Mouse (Mus musculus): ENCODE measurements around the gene Cbl. TPM values are rescaled to one million over a fixed set of nuclear protein-coding genes. Genes with fewer than 3 reads are reported as not detected.

Gene Cbl
- polyA plus RNA-seq, 1 experiment from 2014 or later: 17.6 TPM

GRCm38 (mm10) chr9:44107110-44107509 is 126.7 kb downstream of the Cbl start, which contains the start of gene C1qtnf5:
TSS of gene C1qtnf5 (plus strand) at chr9:44107245.
- ATAC-seq (ENCODE audit: low FRiP score, low TSS enrichment): peak; percentile 78
- Histone ChIP-seq H3K4me2 (replicated peaks; ENCODE audit: low read depth, low read length) (peak within 1 kb of the TSS; percentile 46), H3K4me3 (ENCODE audit: low read length) (peak within 1 kb of the TSS; percentile 28), H3K9ac (replicated peaks; ENCODE audit: low read length) (peak within 1 kb of the TSS; percentile 39), H3K27me3 (ENCODE audit: insufficient read depth, low read length) (no peaks in the 10 kb centered on the region), H3K27ac (ENCODE audit: low read length) (peak within 1 kb of the TSS; percentile 84), H3K4me1 (ENCODE audit: insufficient read depth, low read length) (peaks cover 59% of the 10 kb centered on the region), H3K9me3 (ENCODE audit: low read length) (no peaks in the 10 kb centered on the region), H3K36me3 (ENCODE audit: insufficient read depth, low read length) (peaks cover 17% of the 10 kb centered on the region)
- WGBS: 24% methylated on average over 8 of the region's 8 CpGs

GRCm38 (mm10) chr9:44106596-44106995 is 127.3 kb downstream of the Cbl start:
- Histone ChIP-seq H3K4me2 (replicated peaks; ENCODE audit: low read depth, low read length) (no peak overlapping the region), H3K9me3 (ENCODE audit: low read length) (no peaks in the 10 kb centered on the region), H3K9ac (replicated peaks; ENCODE audit: low read length) (no peak overlapping the region), H3K27ac (ENCODE audit: low read length) (no peak overlapping the region; the same call in 1 of the 2 replicates), H3K36me3 (ENCODE audit: insufficient read depth, low read length) (peaks cover 17% of the 10 kb centered on the region), H3K4me3 (ENCODE audit: low read length) (no peak overlapping the region), H3K4me1 (ENCODE audit: insufficient read depth, low read length) (peaks cover 60% of the 10 kb centered on the region), H3K27me3 (ENCODE audit: insufficient read depth, low read length) (no peaks in the 10 kb centered on the region)
- ATAC-seq (ENCODE audit: low FRiP score, low TSS enrichment): no peak
- 61% methylated on average over 4 of the region's 4 CpGs for WGBS

GRCm38 (mm10) chr9:44106182-44106581 is 127.7 kb downstream of the Cbl start:
- Histone ChIP-seq H3K9me3 (ENCODE audit: low read length) (no peaks in the 10 kb centered on the region), H3K36me3 (ENCODE audit: insufficient read depth, low read length) (peaks cover 17% of the 10 kb centered on the region), H3K27ac (ENCODE audit: low read length) (no peak overlapping the region), H3K4me1 (ENCODE audit: insufficient read depth, low read length) (peaks cover 64% of the 10 kb centered on the region), H3K4me2 (replicated peaks; ENCODE audit: low read depth, low read length) (no peak overlapping the region), H3K9ac (replicated peaks; ENCODE audit: low read length) (no peak overlapping the region), H3K27me3 (ENCODE audit: insufficient read depth, low read length) (no peaks in the 10 kb centered on the region), H3K4me3 (ENCODE audit: low read length) (no peak overlapping the region)
- ATAC-seq (ENCODE audit: low FRiP score, low TSS enrichment): no peak
- 72% methylated on average over 7 of the region's 7 CpGs for WGBS

DNA sequence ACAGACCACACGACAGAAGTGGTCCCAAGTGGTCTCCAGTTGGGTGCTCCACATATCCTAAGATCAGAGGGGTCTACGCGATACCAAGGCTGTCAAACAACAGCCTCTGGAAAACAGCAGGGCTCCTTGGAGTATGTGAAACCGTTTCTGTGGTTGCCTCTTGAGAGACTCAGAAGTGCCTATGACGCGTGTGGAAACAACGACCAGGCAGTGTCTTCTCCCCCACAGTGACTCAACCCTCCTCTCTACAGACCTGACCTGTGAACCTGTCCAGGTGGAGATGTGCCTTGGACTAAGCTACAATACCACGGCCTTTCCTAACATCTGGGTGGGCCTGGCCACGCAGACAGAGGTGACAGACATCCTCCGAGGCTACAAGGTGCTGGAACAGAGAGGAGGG is 128.1 kb downstream of the Cbl start:
- H3K27me3 ChIP-seq (ENCODE audit: insufficient read depth, low read length): no peaks in the 10 kb centered on the region
- H3K27ac ChIP-seq (ENCODE audit: low read length): no peak overlapping the region
- H3K4me3 ChIP-seq (ENCODE audit: low read length): no peak overlapping the region
- H3K9me3 ChIP-seq (ENCODE audit: low read length): no peaks in the 10 kb centered on the region
- 77% methylated on average over 10 of the region's 10 CpGs for WGBS
- ATAC-seq (ENCODE audit: low FRiP score, low TSS enrichment): no peak
- H3K9ac ChIP-seq (replicated peaks; ENCODE audit: low read length): no peak overlapping the region
- H3K4me2 ChIP-seq (replicated peaks; ENCODE audit: low read depth, low read length): no peak overlapping the region
- H3K36me3 ChIP-seq (ENCODE audit: insufficient read depth, low read length): peaks cover 17% of the 10 kb centered on the region
- H3K4me1 ChIP-seq (ENCODE audit: insufficient read depth, low read length): peaks cover 64% of the 10 kb centered on the region

DNA sequence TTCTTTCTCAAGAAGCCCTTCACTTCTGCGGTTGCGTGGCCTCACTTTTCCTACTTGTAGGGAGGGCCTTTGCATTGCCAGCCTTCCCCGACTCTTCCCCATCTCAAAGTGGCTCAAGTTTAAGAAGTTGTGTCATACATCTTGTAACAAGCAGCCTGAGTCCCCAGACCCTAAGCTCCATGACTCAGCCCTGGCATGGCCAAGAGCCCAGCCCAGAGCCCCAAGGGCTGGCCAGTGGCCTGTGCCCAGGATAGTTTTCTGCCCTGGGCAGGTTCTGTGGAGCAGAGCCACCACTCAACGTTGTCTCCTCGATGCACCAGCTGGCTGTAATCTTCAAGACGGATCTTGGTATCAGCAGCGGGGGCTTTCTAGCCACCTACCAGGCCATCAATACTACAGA is 129.0 kb downstream of the Cbl start:
- peaks cover 11% of the 10 kb centered on the region for H3K36me3 ChIP-seq (ENCODE audit: insufficient read depth, low read length)
- H3K4me1 ChIP-seq (ENCODE audit: insufficient read depth, low read length): peaks cover 55% of the 10 kb centered on the region
- 89% methylated on average over 7 of the region's 7 CpGs for WGBS
- no peak overlapping the region for H3K9ac ChIP-seq (replicated peaks; ENCODE audit: low read length)
- no peak overlapping the region for H3K4me3 ChIP-seq (ENCODE audit: low read length)
- H3K9me3 ChIP-seq (ENCODE audit: low read length): no peaks in the 10 kb centered on the region
- no peak overlapping the region for H3K4me2 ChIP-seq (replicated peaks; ENCODE audit: low read depth, low read length)
- ATAC-seq (ENCODE audit: low FRiP score, low TSS enrichment): no peak
- H3K27me3 ChIP-seq (ENCODE audit: insufficient read depth, low read length): no peaks in the 10 kb centered on the region
- no peak overlapping the region for H3K27ac ChIP-seq (ENCODE audit: low read length)

GRCm38 (mm10) chr9:44101490-44101889 is 132.4 kb downstream of the Cbl start, which contains the start of gene Mfrp:
TSS of gene Mfrp (plus strand) at chr9:44101729.
- 38% methylated on average over 9 of the region's 9 CpGs for WGBS

GRCm38 (mm10) chr9:44096536-44096935 is 137.3 kb downstream of the Cbl start:
- no peak overlapping the region for H3K9ac ChIP-seq (replicated peaks; ENCODE audit: low read length)
- H3K27me3 ChIP-seq (ENCODE audit: insufficient read depth, low read length): no peaks in the 10 kb centered on the region
- peaks cover 12% of the 10 kb centered on the region for H3K4me1 ChIP-seq (ENCODE audit: insufficient read depth, low read length)
- H3K27ac ChIP-seq (ENCODE audit: low read length): 0 out of 2 replicates have a peak overlapping the region, but pooled peaks have one; percentile 26
- ATAC-seq (ENCODE audit: low FRiP score, low TSS enrichment): no peak
- H3K4me3 ChIP-seq (ENCODE audit: low read length): no peak overlapping the region
- peaks cover 12% of the 10 kb centered on the region for H3K36me3 ChIP-seq (ENCODE audit: insufficient read depth, low read length)
- H3K4me2 ChIP-seq (replicated peaks; ENCODE audit: low read depth, low read length): no peak overlapping the region
- H3K9me3 ChIP-seq (ENCODE audit: low read length): no peaks in the 10 kb centered on the region
- 39% methylated on average over 9 of the region's 9 CpGs for WGBS

More at GRCm38 (mm10) chr9:44101490-44101889, 132.4 kb downstream of the Cbl start, which contains the start of gene Mfrp:
- 0 out of 2 replicates have a peak, but pooled peaks have one; percentile 29 for ATAC-seq (ENCODE audit: low FRiP score, low TSS enrichment)
- H3K9me3 ChIP-seq (ENCODE audit: low read length): no peaks in the 10 kb centered on the region
- no peaks in the 10 kb centered on the region for H3K27me3 ChIP-seq (ENCODE audit: insufficient read depth, low read length)
- peaks cover 21% of the 10 kb centered on the region for H3K4me1 ChIP-seq (ENCODE audit: insufficient read depth, low read length)
- H3K27ac ChIP-seq (ENCODE audit: low read length): no peak within 1 kb of the TSS
- no peak within 1 kb of the TSS for H3K9ac ChIP-seq (replicated peaks; ENCODE audit: low read length)
- H3K36me3 ChIP-seq (ENCODE audit: insufficient read depth, low read length): peaks cover 11% of the 10 kb centered on the region
- no peak within 1 kb of the TSS for H3K4me2 ChIP-seq (replicated peaks; ENCODE audit: low read depth, low read length)
- H3K4me3 ChIP-seq (ENCODE audit: low read length): no peak within 1 kb of the TSS

DNA sequence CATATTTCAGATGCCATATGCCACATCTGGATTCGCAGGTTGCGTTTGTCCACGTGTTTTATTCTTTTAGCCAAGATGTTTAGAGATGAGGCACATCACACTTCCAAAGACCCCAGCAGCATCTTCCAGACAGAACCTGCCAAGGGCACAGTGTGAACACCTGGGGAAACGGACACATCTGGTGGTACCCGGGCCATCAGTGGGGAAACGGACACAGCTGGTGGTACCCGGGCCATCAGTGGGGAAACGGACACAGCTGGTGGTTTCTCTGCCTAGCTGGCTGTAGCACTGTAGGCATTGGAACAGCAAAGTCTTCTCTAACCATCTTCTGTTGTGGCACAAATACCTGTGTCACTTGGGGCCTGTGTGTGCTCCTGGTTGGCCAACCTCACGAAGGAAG is 138.1 kb downstream of the Cbl start:
- ATAC-seq (ENCODE audit: low FRiP score, low TSS enrichment): no peak
- H3K9me3 ChIP-seq (ENCODE audit: low read length): no peaks in the 10 kb centered on the region
- H3K9ac ChIP-seq (replicated peaks; ENCODE audit: low read length): no peak overlapping the region
- H3K27me3 ChIP-seq (ENCODE audit: insufficient read depth, low read length): no peaks in the 10 kb centered on the region
- H3K4me2 ChIP-seq (replicated peaks; ENCODE audit: low read depth, low read length): no peak overlapping the region
- no peak overlapping the region for H3K4me3 ChIP-seq (ENCODE audit: low read length)
- peaks cover 17% of the 10 kb centered on the region for H3K36me3 ChIP-seq (ENCODE audit: insufficient read depth, low read length)
- peaks cover 8% of the 10 kb centered on the region; the same call in 1 of the 2 replicates for H3K4me1 ChIP-seq (ENCODE audit: insufficient read depth, low read length)
- H3K27ac ChIP-seq (ENCODE audit: low read length): no peak overlapping the region
- 90% methylated on average over 9 of the region's 9 CpGs for WGBS

DNA sequence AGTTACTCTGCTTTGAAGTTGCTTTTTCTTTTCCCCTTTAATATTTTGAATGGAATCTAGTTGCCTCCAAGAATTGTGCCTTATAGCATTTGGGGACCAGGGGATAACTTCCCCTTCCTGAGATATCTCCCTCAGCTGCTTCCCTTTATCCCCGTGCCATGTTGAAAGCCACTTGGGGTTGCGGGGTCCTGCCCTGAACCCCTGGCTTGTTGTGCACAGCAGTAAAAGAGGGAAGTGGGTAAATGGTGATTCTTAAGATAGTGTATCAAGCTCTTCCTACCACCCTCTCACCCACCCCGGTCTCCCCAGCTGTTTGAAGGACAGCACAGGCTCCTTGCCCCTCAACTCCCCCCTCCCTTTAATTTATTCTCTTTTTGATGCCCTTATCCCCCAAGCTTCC is 139.1 kb downstream of the Cbl start:
- no peak overlapping the region for H3K4me2 ChIP-seq (replicated peaks; ENCODE audit: low read depth, low read length)
- H3K4me1 ChIP-seq (ENCODE audit: insufficient read depth, low read length): peaks cover 8% of the 10 kb centered on the region; the same call in 1 of the 2 replicates
- H3K9ac ChIP-seq (replicated peaks; ENCODE audit: low read length): no peak overlapping the region
- no peak overlapping the region for H3K27ac ChIP-seq (ENCODE audit: low read length)
- H3K4me3 ChIP-seq (ENCODE audit: low read length): no peak overlapping the region
- H3K36me3 ChIP-seq (ENCODE audit: insufficient read depth, low read length): peaks cover 17% of the 10 kb centered on the region
- 77% methylated on average over 3 of the region's 3 CpGs for WGBS
- H3K9me3 ChIP-seq (ENCODE audit: low read length): no peaks in the 10 kb centered on the region
- no peaks in the 10 kb centered on the region for H3K27me3 ChIP-seq (ENCODE audit: insufficient read depth, low read length)
- no peak for ATAC-seq (ENCODE audit: low FRiP score, low TSS enrichment)

- H3K36me3 ChIP-seq (ENCODE audit: insufficient read depth, low read length): peaks cover 17% of the 10 kb centered on the region
- peak overlapping the region; percentile 26 for H3K4me2 ChIP-seq (replicated peaks; ENCODE audit: low read depth, low read length)
- H3K27ac ChIP-seq (ENCODE audit: low read length): no peak overlapping the region
- peaks cover 17% of the 10 kb centered on the region for H3K4me1 ChIP-seq (ENCODE audit: insufficient read depth, low read length)
- WGBS: 36% methylated on average over 24 of the region's 24 CpGs
- ATAC-seq (ENCODE audit: low FRiP score, low TSS enrichment): peak; percentile 76
- no peaks in the 10 kb centered on the region for H3K27me3 ChIP-seq (ENCODE audit: insufficient read depth, low read length)
- no peak overlapping the region for H3K4me3 ChIP-seq (ENCODE audit: low read length)
- H3K9me3 ChIP-seq (ENCODE audit: low read length): no peaks in the 10 kb centered on the region
- no peak overlapping the region for H3K9ac ChIP-seq (replicated peaks; ENCODE audit: low read length)
Observed at GRCm38 (mm10) chr9:44093612-44094503, 140.0 kb downstream of the Cbl start.

All from kidney, embryonic 16.5 days (tissue).